Mouse (Mus musculus) thymus, adult 18-20 months (tissue): Measurements from ENCODE around the gene Spata17.
"Not testable (repeated sequence)": the region's sequence is repeated elsewhere in the genome, so short reads cannot be mapped to it uniquely, and the experiment has no call there.

ENCODE experiments used
- DNase-seq, 2 experiments: peaks; one replicate each; pipeline ENCODE4 v3.0.0; 2022; ENCODE audit warnings: mixed read lengths in 2 of 2

Gene Spata17

GRCm38 (mm10) chr1:187170361-187170760 is 44.9 kb downstream of the Spata17 start:
- no peak for DNase-seq

DNA sequence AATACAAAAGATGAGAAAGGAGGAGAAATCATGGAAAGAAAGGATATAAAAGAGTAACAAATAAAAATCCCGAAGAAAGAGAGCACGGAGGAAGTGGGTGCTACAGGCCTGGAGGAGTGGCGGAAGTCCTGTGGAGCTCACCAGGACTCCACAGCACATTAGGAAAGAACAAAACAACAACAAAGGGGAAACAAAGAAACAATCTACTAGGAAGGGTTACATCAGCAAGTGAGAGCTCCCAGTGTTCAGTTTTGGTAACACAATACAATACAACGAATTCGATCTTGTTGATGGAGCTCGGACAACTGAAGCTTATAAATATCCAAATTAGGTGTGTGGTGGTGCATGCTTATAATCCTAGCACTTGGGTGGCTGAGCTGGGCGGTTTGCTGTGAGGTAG is 45.6 kb downstream of the Spata17 start:
- DNase-seq, result no peak

GRCm38 (mm10) chr1:187163571-187163970 is 51.7 kb downstream of the Spata17 start:
- DNase-seq, result no peak

- DNase-seq, result no peak
Measured at GRCm38 (mm10) chr1:187155658-187156057, 59.6 kb downstream of the Spata17 start.

- no peak for DNase-seq
Measured at GRCm38 (mm10) chr1:187153681-187154080, 61.6 kb downstream of the Spata17 start.

DNA sequence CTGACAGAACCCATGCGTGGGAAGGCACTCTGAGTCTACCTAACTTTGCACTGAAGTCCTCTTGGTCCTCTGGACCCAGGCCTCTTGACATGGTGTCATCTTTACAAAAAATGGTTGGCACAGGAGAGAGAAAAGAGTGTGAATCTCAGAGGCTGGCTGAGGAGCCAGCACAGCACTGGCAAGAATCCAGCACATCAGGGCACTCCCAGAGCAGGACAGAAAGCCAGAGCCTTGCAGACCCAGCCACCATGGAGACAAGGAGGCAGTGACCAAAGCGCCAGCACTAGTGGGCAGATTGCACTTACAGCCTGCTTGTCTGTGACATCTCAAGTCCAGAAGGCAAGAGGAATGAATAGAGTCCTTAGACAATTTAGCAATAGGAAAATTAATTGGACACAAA is 62.7 kb downstream of the Spata17 start:
- DNase-seq, result no peak

- no peak for DNase-seq
Measured at GRCm38 (mm10) chr1:187142984-187143383, 72.3 kb downstream of the Spata17 start.

DNA sequence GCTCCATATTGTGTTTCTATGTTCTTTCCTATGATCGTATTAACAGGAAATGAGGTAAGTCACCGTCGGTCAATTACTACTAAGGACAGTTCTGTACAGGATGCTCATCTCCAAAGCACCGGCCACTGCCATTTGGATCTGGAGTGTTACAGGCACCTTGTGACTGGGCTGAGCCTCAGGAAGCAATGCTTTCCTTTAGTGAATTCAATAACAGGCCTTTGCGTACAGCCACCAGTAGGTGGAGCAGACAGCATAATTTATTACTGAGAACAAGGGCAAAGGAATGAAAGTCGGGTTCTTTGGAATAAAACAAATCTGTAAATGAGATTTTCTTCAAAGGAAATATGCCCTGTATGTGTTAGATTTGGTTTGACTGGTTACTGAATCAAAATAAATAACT is 77.8 kb downstream of the Spata17 start:
- DNase-seq, result no peak

DNA sequence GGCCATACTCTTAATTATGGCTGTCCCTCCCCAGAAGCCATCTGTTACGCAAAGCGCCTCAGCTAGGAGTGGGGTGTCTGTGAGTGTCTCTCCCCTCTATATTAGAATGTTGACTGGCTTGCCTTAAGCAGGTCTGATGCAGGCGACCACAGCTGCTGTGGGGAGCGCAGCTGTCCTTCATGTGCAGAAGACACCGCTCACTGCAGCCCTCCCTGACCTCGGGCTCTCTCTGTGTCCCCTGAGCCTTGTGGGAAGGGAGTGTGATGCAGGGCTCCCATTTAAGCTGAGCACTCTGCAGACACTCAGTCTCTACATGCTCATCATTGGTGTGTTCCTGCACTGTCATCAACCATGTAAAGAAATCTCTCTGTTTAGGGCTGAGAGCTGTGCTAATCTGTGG is 79.4 kb downstream of the Spata17 start:
- no peak for DNase-seq

GRCm38 (mm10) chr1:187133841-187134240 is 81.4 kb downstream of the Spata17 start:
- no peak for DNase-seq

DNA sequence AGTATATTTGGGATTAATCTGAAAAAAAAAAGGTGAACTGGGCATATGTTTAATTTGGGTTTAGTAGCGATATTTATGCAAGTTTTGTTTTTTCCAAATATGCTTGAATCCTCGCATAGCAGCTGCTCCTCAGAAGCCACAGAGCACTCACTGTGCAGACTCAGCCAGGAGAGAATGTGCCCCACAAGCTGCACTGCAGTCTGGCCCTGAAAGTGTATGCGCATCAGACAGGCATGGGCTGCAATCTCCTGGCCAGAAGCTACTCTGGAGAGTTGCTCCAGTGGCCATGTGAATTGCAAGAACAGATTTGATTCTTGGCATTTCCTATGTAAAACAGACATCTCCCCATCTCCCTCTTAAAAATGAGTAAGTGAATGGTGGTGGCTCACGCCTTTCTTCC is 82.9 kb downstream of the Spata17 start:
- DNase-seq, result no peak

GRCm38 (mm10) chr1:187127548-187127947 is 87.7 kb downstream of the Spata17 start:
- DNase-seq, result not testable (repeated sequence)

DNA sequence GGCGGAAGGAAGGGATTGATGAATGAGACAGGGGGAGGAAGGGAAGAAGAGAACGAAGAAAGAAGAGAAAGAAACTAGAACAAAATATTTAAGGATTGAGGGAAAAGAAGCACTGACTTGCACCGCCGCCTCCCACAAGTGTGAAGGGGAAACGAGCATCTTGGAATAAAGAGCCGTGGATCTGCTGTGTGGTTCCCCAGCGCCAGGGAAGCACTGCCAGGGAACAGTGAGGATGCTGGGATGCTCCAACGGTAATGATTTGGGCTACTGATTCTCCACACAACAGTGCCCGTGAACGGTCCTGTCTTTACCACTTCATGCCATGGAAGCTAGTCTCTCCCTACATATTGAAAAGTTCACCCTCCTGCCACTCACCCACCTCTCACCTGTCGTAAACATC is 89.5 kb downstream of the Spata17 start:
- DNase-seq, result no peak

GRCm38 (mm10) chr1:187124967-187125366 is 90.3 kb downstream of the Spata17 start:
- no peak for DNase-seq

DNA sequence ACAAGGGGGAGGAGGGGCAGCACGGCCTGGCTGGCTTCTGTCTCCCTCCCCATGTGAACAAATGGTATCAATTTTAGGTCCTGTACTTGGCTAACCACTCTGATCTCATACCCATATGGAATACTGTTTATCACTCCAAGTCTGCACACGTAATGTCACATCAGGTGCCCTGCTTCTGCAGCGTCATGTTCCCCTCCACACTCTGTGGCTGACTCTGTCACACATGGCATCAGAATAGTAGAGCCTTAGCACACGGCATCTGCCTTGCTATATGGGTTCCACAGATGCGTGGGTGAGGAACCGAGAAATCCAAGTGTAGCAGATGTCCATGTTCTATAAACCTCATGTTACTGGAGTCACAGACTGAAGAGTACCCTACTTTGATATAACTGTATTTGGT is 96.0 kb downstream of the Spata17 start:
- no peak for DNase-seq

DNA sequence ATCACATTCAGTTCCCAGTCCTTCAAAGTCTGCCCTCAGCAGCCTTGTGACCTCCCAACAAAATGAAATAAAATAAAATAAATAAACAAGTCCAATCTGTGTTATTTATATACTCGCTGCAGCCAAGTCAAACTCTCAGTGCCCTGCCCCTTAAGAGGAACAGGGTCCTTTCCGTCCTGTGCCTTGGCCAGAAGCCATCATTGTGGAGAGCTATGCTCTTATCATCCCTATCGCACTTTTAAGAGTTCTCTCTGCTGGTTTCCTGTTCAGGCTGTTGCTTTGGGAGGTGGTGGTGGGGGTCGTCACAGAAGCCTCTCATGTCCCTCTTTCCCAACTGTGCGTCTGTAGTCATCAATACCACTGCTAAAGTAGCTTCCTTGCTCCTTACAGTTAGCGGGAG is 97.2 kb downstream of the Spata17 start:
- no peak for DNase-seq

DNA sequence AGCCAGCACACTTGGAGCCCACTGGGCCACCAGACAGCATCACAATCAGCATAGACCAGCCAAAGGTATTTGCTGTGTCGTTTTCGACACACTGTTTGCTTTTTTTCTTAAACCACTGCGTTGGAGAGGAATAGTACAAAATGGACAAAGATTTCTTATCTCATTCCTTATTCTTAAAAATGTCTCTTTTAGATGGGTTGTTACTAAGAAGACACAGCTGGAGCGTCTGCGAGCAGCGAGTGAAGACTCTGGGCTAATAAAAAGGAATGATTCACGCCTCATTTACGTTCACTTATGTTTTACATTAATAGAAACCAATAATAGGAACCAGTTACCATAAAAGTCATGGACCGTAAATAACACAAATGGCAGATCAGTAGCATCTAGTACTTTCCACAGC is 101.5 kb downstream of the Spata17 start:
- no peak for DNase-seq

DNA sequence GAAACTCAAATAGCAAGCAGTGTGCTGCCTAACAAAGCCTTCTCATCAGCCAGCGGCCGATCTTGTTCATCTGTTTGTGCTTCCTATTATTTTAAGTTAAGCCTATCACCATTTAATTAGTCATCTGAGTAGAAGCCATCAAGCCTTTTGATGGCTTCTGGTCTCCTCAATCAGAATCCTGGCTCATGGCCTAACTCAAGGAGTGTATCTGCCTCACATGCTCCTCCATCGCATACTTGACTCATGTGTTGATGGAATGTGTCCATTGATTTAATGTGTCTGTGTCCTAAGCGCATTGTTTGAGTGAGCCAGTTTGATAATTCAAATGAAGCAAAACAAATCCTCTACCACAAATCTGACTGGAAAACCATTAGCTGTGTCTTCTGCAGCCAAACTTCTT is 113.1 kb downstream of the Spata17 start:
- DNase-seq, result no peak

- no peak for DNase-seq
Measured at GRCm38 (mm10) chr1:187101202-187101601, 114.1 kb downstream of the Spata17 start.

- no peak for DNase-seq
Measured at GRCm38 (mm10) chr1:187100624-187101023, 114.6 kb downstream of the Spata17 start.

DNA sequence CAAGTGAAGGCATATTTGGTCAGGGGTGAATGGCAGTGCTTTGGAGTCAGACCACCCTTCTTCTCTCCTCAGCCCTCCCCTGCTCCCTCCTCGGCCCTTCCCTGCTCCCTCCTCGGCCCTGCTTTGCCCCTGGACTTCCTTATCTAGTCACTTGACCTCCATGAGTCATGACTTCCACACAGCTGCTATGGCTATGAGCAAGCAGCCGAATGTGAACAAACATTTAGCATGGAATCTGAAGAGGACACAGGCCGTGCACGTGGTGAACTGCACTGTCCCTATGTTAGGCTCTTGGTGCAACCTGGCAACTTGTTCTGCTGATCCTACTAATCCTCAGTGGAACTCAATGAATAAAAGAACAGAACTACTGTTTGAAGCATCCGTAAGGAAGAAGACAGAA is 117.0 kb downstream of the Spata17 start:
- no peak for DNase-seq

DNA sequence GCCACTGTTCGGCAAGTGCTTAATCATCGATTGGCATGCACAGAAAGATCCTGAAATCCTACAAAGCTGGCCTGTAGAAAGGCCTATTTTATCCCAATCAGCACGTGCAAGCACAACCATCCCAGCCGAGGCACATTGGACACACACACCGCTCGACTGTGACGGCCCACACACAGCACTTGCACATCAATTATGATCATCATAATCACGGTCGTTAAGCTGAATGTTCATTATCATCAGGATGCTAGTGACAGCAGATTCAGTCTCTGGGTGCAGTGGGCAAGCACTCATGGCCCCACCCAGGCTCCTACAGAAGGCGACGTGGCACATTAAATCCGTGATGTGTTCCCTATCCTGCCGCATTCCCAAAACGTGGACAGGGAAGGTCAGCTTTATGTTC is 122.7 kb downstream of the Spata17 start:
- DNase-seq, result no peak

- DNase-seq, result no peak
Measured at GRCm38 (mm10) chr1:187088660-187089395, 126.4 kb downstream of the Spata17 start.

- DNase-seq, result no peak
Measured at GRCm38 (mm10) chr1:187086027-187086426, 129.2 kb downstream of the Spata17 start.

GRCm38 (mm10) chr1:187077352-187077751 is 137.9 kb downstream of the Spata17 start:
- DNase-seq, result no peak

DNA sequence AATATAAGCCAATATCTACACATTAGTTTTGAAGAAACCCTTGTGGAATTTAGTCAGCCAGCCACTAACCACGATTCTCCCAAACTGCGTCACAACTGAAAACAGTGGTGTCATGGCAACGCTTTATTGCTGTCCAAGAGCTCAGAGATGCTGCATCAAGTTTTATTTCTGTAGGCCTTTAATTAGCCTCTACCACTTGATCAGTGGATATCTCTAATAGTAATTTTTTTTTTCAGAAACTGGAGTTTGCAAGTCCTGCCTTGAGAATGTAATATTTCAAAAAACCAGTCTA is 138.3 kb downstream of the Spata17 start:
- DNase-seq, result no peak
